Mouse (Mus musculus) left cerebral cortex, adult 11 months (tissue): Measurements from ENCODE around the gene Fbxw2.
"Not testable (repeated sequence)": the region's sequence is repeated elsewhere in the genome, so short reads cannot be mapped to it uniquely, and the experiment has no call there.

Experiments
- DNase-seq: peaks from one replicate; pipeline ENCODE4 v3.0.0; 2022; ENCODE audit warnings: low spot score

Fbxw2 gene

DNA sequence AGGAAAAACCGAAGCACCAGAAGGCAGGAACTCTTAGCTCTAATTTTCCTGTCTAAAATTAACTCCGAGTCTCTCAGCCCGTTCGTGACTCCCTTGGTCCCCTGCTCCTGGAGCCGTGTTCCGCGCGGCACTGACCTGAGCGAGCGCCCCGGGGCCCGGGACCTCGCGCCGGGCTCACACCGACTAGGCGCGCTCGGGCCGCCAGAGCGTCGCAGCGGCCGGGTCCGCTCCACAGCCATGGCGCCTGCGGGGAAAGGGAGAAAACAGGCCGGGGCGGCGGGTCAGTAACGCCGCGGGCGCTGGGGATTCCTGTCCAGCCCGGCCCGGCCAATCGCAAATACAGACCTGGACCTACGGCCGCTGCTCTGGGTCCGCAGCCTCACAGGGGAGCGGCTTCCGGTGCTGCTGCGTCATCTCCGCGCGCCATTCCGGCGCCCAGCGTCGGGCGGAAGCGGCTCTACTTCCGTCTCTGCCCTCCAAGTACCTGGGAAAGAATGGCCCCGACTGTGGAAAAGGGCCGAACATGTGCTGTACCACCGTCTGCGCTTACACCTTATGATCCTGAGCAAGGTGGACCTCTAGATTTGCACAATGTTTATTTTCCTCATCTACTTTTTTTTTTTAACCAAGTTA is at the start of gene Fbxw2:
TSS of gene Fbxw2 (minus strand) at position 485 of the 633 bp plus-strand sequence.
- DNase-seq: peak; percentile 84

DNA sequence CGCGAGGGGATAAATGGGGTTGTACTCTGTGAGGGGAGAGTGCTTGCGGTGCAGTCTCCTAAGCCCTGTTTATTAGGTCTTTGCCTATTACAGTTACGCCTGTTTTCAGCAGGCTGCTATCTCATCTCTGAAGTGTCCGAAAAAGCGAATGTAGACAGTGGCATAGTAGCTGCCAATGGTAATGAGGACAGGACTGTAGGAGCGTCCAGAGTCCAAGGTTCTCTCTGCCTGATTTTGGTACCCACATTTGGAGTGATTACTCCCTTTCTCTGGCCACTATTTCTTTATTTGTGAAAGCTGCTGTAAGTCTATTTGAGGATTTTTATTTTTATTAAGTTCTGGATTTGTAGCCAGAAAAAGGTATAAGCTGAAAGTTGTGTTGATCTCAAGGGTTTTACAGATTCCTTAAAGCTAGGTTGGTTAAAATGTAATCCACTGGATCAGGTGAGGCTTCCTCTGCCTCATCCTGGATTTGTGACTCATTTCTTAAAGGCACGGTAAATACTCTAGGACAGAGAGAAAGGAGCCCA is 48.8 kb upstream of the Fbxw2 start, which contains the start of gene Psmd5:
TSS of gene Psmd5 (minus strand) at position 153 of the 530 bp plus-strand sequence.
- DNase-seq: no peak

DNA sequence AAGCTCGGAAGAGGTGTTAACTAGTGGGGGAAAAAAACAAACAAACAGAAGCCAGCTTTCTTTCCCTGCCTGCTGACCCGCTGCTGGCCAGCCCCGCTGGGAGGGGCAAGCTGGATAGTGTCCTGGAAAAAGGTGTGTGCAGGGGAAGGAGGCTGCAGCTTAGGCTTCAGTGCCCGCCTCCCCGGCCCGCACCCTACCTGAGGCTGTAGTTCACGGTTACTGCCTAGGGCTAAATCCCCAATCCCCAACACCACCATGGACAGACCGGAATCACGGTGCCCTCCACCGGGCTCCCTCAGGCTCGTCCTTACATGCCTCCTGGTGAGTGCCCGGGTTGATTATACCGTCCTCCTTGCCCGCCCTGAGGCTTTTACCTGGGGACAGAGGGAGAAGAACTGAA is 48.2 kb upstream of the Fbxw2 start, which contains the start of gene Cutal:
TSS of gene Cutal (plus strand) at position 126 of the 400 bp plus-strand sequence.
- no peak for DNase-seq

DNA sequence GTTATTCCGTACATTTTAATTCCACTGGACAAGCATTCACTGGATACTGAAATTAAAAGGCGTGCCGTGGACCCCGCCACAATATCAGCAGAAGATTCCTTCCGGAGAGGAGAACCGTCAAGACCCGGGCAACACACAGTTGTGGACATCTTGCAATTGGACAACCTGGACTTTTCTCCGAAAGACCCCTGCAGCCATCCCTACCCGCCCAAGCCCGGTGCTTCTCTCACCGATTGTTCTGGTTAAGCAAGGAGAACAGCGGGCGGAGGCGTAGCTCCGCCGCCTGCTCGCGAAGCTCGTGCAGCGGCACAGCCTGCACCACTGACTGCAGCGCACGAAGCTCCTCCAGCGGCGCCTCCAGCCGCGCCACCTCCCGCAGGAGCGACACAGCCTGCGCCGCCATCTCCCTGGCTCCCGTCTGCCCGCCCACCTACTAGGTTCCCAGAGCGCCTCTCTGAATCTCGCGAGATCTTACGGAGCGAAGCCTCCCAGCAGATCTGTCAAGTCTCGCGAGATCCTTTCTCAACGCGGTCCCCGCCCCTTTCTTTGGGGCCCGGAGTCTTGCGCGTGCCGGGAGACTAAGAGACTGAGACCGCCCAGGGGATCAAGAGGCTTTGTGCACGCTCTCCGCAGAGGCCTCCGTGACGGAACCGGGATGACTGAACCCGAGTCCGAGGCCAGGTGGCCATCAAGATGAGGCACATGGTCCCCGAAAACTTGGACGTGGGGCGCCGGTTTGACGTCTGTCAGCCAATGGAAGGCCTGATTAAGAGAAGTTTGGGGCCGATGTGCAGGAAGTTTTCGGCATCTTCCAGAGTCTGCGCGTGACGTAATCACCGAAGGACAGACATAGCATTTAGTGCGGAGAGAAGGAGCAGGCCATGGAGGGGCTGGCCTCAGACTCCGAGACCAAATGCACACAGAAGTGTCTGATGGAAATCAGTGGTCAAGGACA is 44.7 kb upstream of the Fbxw2 start:
- peak; percentile 92 for DNase-seq

DNA sequence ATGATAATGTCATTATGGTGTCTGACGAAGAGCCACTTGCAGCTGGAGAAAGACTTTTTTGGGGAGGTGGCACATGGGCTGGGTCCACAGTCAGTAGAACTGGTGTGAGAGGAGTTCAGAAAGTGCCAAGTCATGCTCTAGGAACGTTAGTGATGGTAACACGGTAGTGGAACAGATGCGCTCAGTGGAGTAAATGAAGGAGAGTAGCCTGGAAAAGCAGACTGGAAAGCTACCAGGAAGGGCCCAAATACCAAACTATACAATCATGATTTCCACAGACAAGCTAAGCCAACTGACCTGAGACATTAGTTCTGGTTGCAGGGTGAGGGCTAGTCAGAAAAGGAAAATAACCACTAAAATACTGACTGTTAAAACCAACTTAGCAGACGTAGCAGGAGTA is 43.6 kb upstream of the Fbxw2 start:
- no peak for DNase-seq

DNA sequence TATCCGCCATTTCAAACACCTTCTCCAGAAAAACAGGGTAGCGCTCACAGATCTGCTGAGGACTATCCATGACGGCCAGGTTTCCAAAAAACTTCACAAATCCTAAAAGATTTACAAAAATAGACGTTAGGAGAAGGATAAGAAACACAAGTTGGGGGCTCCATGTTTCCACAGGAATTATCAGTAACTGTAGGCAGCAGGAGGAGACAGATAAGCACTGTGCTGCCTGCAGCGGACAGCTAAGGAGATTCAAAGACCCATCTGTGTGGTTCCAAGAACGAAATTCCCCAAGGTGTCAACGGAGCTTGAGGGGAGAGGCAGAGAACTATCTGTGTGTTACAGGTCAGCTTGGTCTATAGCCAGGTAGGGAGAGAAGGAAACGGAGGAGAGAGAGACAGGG is 31.6 kb upstream of the Fbxw2 start:
- no peak for DNase-seq

DNA sequence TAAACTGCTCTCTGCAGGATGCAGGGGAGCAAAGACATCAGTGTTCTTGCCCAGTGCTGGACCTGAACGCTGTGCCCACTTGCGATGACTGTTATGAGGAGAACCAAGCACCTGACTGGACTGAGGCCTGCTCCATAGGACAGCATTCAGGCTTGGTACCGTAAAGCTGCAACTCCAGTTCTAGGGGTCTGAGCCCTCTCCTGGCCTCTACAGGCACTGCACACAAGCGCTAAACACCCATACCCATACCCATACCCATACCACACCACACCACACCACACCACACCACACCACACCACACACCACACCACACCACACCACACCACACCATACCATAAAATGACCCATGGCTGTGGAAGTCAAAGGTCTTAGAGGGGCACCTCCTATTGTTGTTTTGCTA is 29.2 kb upstream of the Fbxw2 start:
- no peak for DNase-seq

DNA sequence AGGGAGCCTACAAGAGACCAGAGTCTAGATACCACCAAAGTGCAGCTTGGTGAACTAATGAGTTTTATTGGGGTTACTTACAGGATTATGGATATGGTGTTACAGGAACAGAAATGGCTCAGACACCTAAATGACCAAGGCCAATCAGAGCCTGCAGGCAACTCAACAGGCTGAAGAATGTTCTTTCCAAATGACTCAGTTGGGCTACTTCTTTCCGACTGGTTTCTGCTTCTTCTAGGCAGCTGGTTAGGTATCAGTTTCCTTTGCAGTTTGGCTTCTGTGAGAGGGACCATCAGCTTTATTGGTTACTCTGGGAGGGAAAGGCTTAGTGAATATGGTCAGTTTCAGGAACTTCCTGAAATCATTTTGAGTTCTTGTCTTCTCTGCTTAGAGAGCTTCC is 21.6 kb upstream of the Fbxw2 start:
- no peak for DNase-seq

DNA sequence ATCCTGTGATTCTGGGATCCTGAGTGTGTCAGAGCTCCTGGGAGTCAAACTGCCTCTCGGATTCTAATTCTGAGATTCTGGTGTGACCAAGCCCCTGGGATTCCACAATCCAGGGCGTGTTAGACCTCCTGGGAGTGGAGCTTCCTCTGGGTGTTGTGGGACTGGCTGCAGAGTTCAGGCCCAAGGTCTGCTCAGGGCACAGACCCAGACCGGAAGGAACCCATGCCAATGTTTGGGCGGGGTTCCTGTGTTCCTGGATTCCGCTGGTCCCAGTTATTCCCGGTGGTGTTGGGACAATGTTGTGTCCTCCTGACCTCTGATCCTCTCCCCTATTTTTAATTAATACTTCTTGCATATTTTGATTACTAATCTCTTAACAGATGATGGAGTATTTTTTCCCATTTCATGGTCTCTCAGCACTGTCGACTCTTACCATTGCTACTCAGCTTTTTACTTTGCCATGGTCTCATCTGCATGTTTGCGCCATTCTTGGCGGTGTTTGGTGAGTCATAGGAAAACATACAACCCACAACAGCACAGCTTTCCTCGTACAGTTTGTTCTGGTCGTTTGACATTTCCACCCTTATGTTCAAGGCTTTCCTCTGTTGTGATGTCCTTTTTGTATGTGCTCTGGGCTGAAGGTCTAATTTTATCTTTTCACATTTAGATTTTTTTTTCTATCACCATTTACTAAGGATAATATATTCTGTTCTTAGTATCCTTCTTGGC is 17.3 kb upstream of the Fbxw2 start:
- DNase-seq: peak; percentile 12

DNA sequence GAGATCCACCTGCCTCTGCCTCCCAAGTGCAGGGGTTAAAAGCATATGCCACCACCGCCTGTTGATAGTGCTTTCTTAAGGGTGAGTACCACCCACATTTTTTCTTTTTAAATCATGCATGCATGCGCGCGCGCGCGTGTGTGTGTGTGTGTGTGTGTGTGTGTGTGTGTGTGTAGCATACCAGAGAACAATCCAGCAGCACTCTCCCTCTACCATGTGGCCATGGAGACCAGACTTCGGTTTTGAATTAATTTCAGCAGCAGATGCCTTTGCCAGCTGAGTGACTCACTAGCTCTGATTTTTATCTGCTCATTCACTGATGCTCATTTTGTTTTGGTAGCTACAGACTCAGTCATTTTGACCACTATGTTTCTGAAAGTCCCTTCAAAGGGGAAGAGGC is 15.6 kb upstream of the Fbxw2 start:
- peak; percentile 18 for DNase-seq

DNA sequence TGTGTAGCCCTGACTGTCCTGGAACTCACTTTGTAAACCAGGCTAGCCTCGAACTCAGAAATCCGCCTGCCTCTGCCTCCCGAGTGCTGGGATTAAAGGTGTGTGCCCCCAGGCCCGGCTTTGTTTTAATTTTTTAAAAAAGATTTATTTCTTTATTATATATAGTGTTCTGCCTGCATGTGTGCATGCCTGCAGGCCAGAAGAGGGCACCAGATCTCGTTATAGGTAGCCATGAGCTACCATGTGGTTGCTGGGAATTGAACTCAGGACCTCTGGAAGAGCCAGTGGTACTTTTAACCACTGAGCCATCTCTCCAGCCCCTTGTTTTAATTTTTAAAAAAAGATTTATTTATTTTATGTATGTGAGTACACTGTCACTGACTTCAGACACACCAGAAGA is 14.0 kb upstream of the Fbxw2 start:
- not testable (repeated sequence) for DNase-seq

DNA sequence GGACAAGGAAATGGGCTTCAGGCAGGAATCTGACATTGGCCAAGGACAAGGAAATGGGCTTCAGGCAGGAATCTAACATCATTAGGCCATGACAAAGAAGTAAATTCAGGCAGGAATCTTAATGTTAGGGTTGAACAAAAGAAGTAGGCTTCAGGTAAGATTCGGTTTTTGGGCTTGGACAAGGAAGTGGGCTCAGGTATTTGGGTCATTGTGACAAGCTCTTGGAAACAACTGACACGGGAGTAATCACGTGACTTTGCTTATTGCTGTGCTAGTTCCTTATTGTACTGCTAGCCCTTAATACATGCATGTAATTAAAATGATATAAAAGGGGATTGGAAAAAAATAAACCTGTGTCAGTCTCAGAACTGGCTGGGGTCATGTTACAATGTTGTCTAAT is 9.6 kb upstream of the Fbxw2 start:
- no peak for DNase-seq

DNA sequence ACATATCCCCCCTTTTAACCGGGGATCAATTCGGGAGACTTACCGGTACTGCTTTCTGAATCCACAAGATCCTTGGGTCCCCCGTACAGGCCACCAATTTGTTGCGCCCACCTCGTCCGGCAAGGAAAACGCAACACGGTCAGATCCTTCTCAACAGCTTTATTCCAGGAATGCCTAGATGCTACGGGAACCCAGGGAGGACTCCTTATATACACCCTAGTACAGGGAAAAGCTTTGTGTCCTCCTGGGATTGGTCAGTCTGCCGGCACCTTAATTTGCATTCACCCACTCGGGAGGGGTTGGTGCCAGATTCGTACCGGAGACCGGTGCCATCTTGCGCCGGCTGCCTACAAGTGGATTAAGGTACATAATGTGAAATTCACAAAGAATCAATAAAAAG is 7.5 kb upstream of the Fbxw2 start:
- DNase-seq: no peak

DNA sequence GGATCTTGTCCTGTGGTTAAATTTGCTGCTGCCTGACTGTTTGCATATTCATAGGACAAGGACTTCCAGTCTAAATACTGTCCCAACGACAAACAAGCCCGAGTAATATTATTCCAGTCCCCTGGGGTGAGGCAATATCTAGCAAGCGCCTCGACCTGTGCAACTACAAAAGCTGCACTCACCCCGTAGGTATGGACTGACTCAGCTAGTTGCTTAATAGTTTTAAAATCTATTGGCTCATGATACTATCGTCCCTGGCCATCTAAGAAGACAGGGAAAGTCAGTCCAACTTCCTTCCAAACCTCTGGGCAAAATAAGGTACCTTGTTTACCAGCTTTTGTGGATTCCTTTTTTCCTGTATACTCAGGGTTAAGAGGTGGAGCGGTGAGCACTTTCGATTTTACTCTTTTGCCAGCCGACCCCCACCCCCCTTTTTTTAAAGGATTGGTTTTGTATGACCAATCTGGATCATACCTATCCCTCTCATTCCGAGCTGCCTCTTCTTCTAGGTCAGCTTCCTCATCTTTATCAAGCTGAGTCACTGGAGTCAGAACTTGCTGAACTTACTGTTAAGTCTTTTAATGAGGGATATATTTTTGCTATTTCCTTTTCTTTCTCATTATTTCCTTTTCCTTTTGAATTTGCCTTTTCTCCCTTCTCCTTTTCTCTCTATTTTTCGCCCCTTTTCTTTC is 6.8 kb upstream of the Fbxw2 start, which contains the start of gene Gm34653:
TSS of gene Gm34653 (plus strand) at position 242 of the 692 bp plus-strand sequence.
- not testable (repeated sequence) for DNase-seq

DNA sequence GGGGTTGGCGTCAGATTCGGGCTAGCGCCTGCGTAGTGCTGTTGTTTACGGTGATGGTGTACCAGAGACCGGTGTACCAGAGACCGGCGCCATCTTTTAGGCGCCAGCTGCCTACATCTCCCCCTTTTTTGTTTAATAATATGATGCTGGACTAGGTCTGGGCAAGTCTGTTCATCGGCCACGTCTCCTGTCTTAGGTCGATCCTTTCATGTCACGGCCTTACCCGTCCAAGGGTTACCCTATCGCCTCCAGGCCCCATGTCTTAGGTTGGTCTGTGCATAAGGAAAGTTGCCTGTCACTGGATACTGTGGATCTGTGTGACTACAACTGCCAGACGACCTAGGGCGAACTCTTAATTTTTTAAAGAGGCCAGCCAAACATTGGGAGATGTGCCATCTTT is 4.0 kb upstream of the Fbxw2 start:
- not testable (repeated sequence) for DNase-seq

DNA sequence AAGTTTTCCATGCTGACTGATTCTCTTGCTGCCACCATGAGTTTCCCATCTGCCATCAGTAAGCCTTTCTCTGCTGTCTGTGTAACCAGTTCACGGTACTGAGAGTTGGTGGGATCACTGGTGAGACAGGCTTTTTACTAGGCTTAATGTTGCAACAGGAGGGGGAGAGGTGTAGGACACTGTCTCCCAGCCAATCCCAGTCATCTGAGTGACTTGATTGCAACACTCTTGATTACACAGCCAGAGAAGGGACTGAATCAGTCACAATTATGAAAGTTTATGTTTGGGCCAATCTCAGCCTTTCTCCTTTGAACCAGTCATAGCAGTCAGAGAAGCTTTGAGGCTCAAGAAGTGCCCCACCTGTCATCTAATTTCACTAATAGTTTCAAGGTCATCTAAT is 1.9 kb upstream of the Fbxw2 start:
- no peak for DNase-seq

DNA sequence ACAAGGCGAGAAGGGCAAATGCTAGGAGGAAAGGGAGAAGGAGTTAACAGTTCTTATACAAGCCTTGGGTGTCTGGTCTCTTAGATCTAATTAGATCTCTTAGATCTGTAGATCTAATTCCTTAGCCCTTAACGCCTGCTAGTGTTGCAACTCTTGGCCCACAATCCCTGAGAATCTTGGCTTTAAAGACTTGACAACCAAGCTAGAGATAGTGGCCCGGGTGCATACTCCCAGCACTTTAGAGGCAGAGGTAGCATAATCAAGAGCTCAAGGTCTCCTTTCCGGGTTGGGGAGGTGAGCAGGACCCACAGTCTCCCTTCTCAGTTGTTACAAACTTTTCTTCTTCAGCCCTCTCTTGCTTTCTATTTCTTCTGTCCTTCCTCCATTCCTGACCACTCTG is 1.5 kb upstream of the Fbxw2 start:
- no peak for DNase-seq

DNA sequence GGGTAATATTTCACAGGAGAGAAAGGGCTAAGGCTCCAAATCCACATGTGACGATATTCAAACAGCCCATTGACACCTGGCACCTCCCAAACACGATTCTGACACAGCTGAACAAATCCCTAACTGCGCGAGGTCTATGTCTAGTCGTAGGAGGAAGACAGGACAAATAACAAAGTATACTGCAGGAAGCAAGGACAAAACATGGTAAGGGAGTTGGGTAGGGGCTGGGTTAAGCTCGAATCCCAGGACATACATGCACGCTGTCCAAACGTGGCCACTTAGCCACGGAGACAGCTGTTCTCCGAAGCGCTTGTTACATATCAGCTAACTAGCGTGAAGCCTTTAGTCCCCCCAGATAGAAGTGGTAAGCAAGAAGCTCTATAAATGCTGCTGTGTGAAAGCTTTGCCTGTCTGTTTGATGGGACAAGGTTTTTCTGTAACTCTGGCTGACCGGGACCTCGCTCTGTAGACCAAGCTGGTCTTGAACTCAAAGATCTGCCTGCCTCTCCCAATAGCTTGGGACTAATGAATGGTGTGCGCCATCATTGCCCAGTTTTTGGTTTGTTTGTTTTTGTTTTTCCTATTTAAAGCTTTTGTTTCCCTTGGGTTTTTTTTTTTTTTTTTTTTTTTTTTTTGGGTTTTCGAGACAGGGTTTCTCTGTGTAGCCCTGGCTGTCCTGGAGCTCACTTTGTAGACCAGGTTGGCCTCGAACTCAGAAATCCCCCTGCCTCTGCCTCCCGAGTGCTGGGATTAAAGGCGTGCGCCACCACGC is 535 bp upstream of the Fbxw2 start:
- DNase-seq: no peak

DNA sequence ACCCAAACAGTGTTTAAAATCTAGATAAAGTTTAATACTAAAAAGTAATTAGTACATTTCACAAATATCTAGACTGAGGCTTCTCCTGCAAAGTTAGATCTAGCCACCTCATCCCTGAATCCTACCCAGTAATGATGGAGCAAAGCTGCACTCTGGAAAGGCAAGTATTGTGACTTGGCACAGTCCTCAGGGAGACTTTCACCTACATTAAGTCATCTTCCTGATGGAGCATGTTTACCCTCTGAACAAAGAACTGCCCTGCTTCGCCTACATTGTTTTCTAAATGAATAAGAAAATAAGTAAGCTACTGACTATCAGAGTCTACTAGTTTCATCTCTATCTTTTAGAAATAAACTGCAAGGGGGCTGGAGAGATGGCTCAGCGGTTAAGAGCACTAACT is 7.6 kb downstream of the Fbxw2 start:
- no peak for DNase-seq

DNA sequence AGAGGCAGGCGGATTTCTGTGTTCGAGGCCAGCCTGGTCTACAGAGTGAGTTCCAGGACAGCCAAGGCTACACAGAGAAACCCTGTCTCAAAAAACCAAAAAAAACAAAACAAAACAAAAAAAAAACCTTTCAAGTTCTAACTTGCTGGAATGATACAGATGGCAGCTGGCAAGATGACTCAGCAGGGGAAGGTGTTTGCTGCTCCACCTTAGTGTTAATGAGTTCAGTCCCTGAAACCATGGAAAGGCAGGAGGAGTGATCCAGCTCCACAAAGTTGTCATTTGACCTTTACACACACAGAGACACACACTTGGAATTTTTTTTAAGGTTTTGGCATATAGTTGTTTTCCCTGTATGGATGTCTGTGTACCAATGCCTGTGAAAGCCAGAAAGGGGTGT is 10.2 kb downstream of the Fbxw2 start:
- DNase-seq: not testable (repeated sequence)

DNA sequence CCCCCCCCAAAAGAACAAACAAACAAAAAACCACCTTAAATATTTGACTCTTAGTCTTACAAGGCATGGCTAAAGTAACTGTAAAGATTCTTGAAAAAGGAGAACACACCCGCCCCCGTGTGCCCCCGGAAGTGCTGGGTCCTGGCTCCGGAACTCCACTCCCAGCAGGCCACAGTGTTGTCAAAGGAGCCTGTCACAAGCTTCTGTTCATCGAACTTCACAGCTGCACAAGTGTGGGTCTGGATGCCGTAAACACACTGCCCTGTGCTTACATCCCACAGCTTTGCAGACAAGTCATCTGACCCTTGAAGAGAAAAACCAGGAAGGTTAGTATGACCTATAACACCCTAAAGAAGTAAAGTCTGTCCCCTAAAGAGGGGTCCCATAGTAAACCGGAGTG is 13.4 kb downstream of the Fbxw2 start:
- no peak for DNase-seq
